Mouse (Mus musculus): Measurements from ENCODE around the gene Icam4. TPM values are rescaled to one million over a fixed set of nuclear protein-coding genes. Genes with fewer than 3 reads are reported as not detected.
"Not testable (repeated sequence)": the region's sequence is repeated elsewhere in the genome, so short reads cannot be mapped to it uniquely, and the experiment has no call there.

The Icam4 gene
- polyA plus RNA-seq, 1 experiment from 2014 or later: 5.6 TPM

DNA sequence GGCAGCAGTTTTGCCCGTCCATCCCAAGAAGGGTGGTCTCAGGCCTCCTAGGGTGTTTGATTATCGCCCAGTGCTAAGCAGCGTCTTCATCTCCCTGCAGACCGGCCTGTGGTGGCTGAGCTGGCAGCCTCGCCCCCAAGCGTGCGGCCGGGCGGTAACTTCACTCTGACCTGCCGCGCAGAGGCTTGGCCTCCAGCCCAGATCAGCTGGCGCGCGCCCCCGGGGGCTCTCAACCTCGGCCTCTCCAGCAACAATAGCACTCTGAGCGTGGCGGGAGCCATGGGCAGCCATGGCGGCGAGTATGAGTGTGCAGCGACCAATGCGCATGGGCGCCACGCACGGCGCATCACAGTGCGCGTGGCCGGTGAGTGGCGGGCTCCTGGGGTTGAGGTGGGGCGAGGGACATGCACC lies 8.3 kb downstream of the Icam4 start:
- Histone ChIP-seq H3K36me3 (replicated peaks; ENCODE audit: control insufficient read depth, insufficient read depth, low read depth, low read length) (no peaks in the 10 kb centered on the region), H3K4me1 (ENCODE audit: control insufficient read depth, insufficient read depth, low read length) (peaks cover 3% of the 10 kb centered on the region), H3K27me3 (ENCODE audit: control insufficient read depth, insufficient read depth, low read length) (peaks cover 72% of the 10 kb centered on the region), H3K4me3 (ENCODE audit: low read depth, low read length) (peak overlapping the region; percentile 35), H3K4me2 (ENCODE audit: low read depth, low read length) (peak overlapping the region; percentile 62), H3K27ac (replicated peaks; ENCODE audit: low read depth, low read length) (no peak overlapping the region), H3K9ac (replicated peaks; ENCODE audit: low read length) (peak overlapping the region; percentile 58), H3K9me3 (replicated peaks; ENCODE audit: control insufficient read depth, low read length) (no peaks in the 10 kb centered on the region)
- whole genome bisulfite sequencing: 1% methylated on average over 31 of the region's 31 CpGs
- DNase-seq (ENCODE audit: low spot score): peak; percentile 18
- no peak; the same call in 1 of the 2 replicates for ATAC-seq (replicated peaks; ENCODE audit: insufficient number of reproducible peaks, low FRiP score, low TSS enrichment, low read depth)

GRCm38 (mm10) chr9:21039779-21040178 lies 10.6 kb downstream of the Icam4 start:
- WGBS: 72% methylated on average over 3 of the region's 3 CpGs
- H3K4me1 ChIP-seq (ENCODE audit: control insufficient read depth, insufficient read depth, low read length): peaks cover 3% of the 10 kb centered on the region
- H3K4me2 ChIP-seq (ENCODE audit: low read depth, low read length): no peak overlapping the region
- no peaks in the 10 kb centered on the region for H3K36me3 ChIP-seq (replicated peaks; ENCODE audit: control insufficient read depth, insufficient read depth, low read depth, low read length)
- H3K9ac ChIP-seq (replicated peaks; ENCODE audit: low read length): no peak overlapping the region
- no peak overlapping the region for H3K4me3 ChIP-seq (ENCODE audit: low read depth, low read length)
- H3K27me3 ChIP-seq (ENCODE audit: control insufficient read depth, insufficient read depth, low read length): peaks cover 52% of the 10 kb centered on the region
- H3K27ac ChIP-seq (replicated peaks; ENCODE audit: low read depth, low read length): no peak overlapping the region
- DNase-seq (ENCODE audit: low spot score): no peak
- ATAC-seq (replicated peaks; ENCODE audit: insufficient number of reproducible peaks, low FRiP score, low TSS enrichment, low read depth): no peak
- no peaks in the 10 kb centered on the region for H3K9me3 ChIP-seq (replicated peaks; ENCODE audit: control insufficient read depth, low read length)

- Histone ChIP-seq H3K4me2 (ENCODE audit: low read depth, low read length) (no peak overlapping the region), H3K27ac (replicated peaks; ENCODE audit: low read depth, low read length) (no peak overlapping the region), H3K9ac (replicated peaks; ENCODE audit: low read length) (0 out of 2 replicates have a peak overlapping the region, but pooled peaks have one; percentile 25), H3K4me3 (ENCODE audit: low read depth, low read length) (no peak overlapping the region), H3K9me3 (replicated peaks; ENCODE audit: control insufficient read depth, low read length) (no peaks in the 10 kb centered on the region), H3K4me1 (ENCODE audit: control insufficient read depth, insufficient read depth, low read length) (peaks cover 3% of the 10 kb centered on the region), H3K27me3 (ENCODE audit: control insufficient read depth, insufficient read depth, low read length) (peaks cover 37% of the 10 kb centered on the region), H3K36me3 (replicated peaks; ENCODE audit: control insufficient read depth, insufficient read depth, low read depth, low read length) (no peaks in the 10 kb centered on the region)
- no peak for DNase-seq (ENCODE audit: low spot score)
- no peak for ATAC-seq (replicated peaks; ENCODE audit: insufficient number of reproducible peaks, low FRiP score, low TSS enrichment, low read depth)
- 39% methylated on average over 4 of the region's 4 CpGs for WGBS
These were observed 12.1 kb downstream of the Icam4 start for GRCm38 (mm10) chr9:21041308-21041707.

DNA sequence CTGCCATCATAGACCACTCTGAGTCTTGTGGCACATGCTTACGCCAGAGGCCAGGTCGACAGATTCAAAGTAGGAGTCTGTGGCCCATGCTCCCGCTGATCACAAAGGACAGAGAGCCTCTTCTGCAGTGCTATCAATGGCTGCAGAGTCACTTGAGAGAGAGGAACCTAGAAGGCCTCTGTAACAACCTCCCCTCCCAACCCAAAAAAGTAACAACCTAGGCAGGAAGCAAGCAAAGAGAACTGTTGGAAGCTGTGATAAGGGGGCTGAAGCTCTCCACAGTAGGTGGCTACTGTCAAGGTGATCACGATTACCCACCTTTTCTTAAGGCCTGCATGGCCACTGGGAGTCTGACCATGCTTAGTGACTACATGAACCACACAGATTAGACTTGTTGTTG lies 14.4 kb downstream of the Icam4 start:
- WGBS: 81% methylated on average over 4 of the region's 4 CpGs
- no peak overlapping the region for H3K4me2 ChIP-seq (ENCODE audit: low read depth, low read length)

DNA sequence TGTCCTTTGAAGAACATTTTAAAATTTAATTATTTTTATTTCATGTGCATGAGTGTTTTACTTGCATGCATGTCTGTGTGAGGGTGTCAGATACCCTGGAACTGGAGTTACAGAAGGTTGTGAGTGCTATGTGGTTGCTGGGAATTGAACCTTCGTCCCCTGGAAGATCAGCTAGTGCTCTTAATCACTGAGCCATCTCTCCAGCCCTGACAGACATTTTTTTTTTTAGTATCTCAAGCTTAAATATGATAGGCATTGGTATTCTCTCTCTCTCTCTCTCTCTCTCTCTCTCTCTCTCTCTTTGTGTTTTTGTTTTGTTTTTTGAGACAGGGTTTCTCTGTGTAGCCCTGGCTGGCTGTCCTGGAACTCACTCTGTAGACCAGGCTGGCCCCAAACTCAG lies 15.6 kb downstream of the Icam4 start:
- not testable (repeated sequence) for H3K9me3 ChIP-seq (replicated peaks; ENCODE audit: control insufficient read depth, low read length); H3K4me1 ChIP-seq (ENCODE audit: control insufficient read depth, insufficient read depth, low read length); H3K4me2 ChIP-seq (ENCODE audit: low read depth, low read length); H3K36me3 ChIP-seq (replicated peaks; ENCODE audit: control insufficient read depth, insufficient read depth, low read depth, low read length); H3K4me3 ChIP-seq (ENCODE audit: low read depth, low read length); H3K9ac ChIP-seq (replicated peaks; ENCODE audit: low read length); ATAC-seq (replicated peaks; ENCODE audit: insufficient number of reproducible peaks, low FRiP score, low TSS enrichment, low read depth); DNase-seq (ENCODE audit: low spot score); H3K27ac ChIP-seq (replicated peaks; ENCODE audit: low read depth, low read length); H3K27me3 ChIP-seq (ENCODE audit: control insufficient read depth, insufficient read depth, low read length)
- WGBS: 54% methylated on average over 1 of the region's 1 CpGs

More for the DNA sequence above, 14.4 kb downstream of the Icam4 start:
- no peak for ATAC-seq (replicated peaks; ENCODE audit: insufficient number of reproducible peaks, low FRiP score, low TSS enrichment, low read depth)
- H3K36me3 ChIP-seq (replicated peaks; ENCODE audit: control insufficient read depth, insufficient read depth, low read depth, low read length): no peaks in the 10 kb centered on the region
- H3K27me3 ChIP-seq (ENCODE audit: control insufficient read depth, insufficient read depth, low read length): peaks cover 14% of the 10 kb centered on the region
- DNase-seq (ENCODE audit: low spot score): no peak
- H3K4me1 ChIP-seq (ENCODE audit: control insufficient read depth, insufficient read depth, low read length): no peaks in the 10 kb centered on the region
- H3K9me3 ChIP-seq (replicated peaks; ENCODE audit: control insufficient read depth, low read length): no peaks in the 10 kb centered on the region
- no peak overlapping the region for H3K4me3 ChIP-seq (ENCODE audit: low read depth, low read length)
- no peak overlapping the region for H3K27ac ChIP-seq (replicated peaks; ENCODE audit: low read depth, low read length)
- no peak overlapping the region for H3K9ac ChIP-seq (replicated peaks; ENCODE audit: low read length)

DNA sequence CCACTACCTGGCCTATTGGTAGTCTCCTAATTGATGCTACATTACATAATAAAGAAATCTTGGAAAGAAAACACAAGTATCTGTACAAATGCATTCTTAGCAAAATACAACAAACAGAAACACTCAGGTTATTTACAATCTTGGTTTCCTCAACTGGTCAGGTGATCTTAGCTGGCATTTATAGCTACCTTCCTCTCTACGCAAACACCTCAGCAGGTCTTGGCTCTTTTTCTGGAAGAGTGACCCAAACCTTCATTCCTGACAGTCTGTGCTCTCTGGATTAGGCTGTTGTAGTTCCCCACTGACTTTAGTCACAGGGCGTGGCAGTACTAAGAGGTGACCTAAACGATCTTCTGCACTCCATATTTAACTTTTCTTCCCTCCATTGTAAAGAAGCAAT lies 16.1 kb downstream of the Icam4 start:
- ATAC-seq (replicated peaks; ENCODE audit: insufficient number of reproducible peaks, low FRiP score, low TSS enrichment, low read depth): no peak
- H3K9me3 ChIP-seq (replicated peaks; ENCODE audit: control insufficient read depth, low read length): no peaks in the 10 kb centered on the region
- no peak overlapping the region for H3K4me2 ChIP-seq (ENCODE audit: low read depth, low read length)
- H3K27ac ChIP-seq (replicated peaks; ENCODE audit: low read depth, low read length): no peak overlapping the region
- H3K9ac ChIP-seq (replicated peaks; ENCODE audit: low read length): no peak overlapping the region
- no peaks in the 10 kb centered on the region for H3K4me1 ChIP-seq (ENCODE audit: control insufficient read depth, insufficient read depth, low read length)
- no peaks in the 10 kb centered on the region for H3K27me3 ChIP-seq (ENCODE audit: control insufficient read depth, insufficient read depth, low read length)
- 84% methylated on average over 3 of the region's 3 CpGs for WGBS
- DNase-seq (ENCODE audit: low spot score): no peak
- H3K36me3 ChIP-seq (replicated peaks; ENCODE audit: control insufficient read depth, insufficient read depth, low read depth, low read length): no peaks in the 10 kb centered on the region
- no peak overlapping the region for H3K4me3 ChIP-seq (ENCODE audit: low read depth, low read length)

- 66% methylated on average over 10 of the region's 10 CpGs for WGBS
- Histone ChIP-seq H3K4me1 (ENCODE audit: control insufficient read depth, insufficient read depth, low read length) (no peaks in the 10 kb centered on the region), H3K27ac (replicated peaks; ENCODE audit: low read depth, low read length) (no peak overlapping the region), H3K27me3 (ENCODE audit: control insufficient read depth, insufficient read depth, low read length) (no peaks in the 10 kb centered on the region), H3K9ac (replicated peaks; ENCODE audit: low read length) (no peak overlapping the region), H3K4me2 (ENCODE audit: low read depth, low read length) (no peak overlapping the region), H3K4me3 (ENCODE audit: low read depth, low read length) (no peak overlapping the region), H3K36me3 (replicated peaks; ENCODE audit: control insufficient read depth, insufficient read depth, low read depth, low read length) (no peaks in the 10 kb centered on the region), H3K9me3 (replicated peaks; ENCODE audit: control insufficient read depth, low read length) (no peaks in the 10 kb centered on the region)
- ATAC-seq (replicated peaks; ENCODE audit: insufficient number of reproducible peaks, low FRiP score, low TSS enrichment, low read depth): no peak
- DNase-seq (ENCODE audit: low spot score): no peak
These were observed 22.4 kb downstream of the Icam4 start for GRCm38 (mm10) chr9:21051578-21051977.

DNA sequence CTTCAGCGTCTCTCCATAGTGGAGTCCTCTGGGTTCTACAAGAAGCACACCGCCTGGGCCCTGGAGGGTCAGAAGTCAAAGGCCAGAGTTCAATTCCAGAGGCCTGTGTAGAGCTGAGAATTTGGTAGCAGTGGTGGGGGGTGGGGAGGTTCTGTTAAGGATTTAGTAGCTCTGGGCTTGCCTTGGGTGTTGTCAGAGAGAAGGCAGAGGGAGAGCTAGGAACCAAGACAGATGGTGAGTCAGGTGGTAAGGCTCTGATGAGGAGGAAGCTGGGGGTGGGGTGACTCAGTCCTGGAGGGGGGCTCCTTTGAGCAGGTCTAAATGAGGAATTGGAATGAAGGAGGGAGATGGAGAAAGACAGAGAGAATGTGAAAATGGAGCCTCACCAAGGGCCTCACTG lies 33.8 kb downstream of the Icam4 start:
- no peaks in the 10 kb centered on the region; the same call in none of the 2 replicates for H3K36me3 ChIP-seq (replicated peaks; ENCODE audit: control insufficient read depth, insufficient read depth, low read depth, low read length)
- ATAC-seq (replicated peaks; ENCODE audit: insufficient number of reproducible peaks, low FRiP score, low TSS enrichment, low read depth): no peak
- no peak overlapping the region for H3K4me2 ChIP-seq (ENCODE audit: low read depth, low read length)
- H3K9me3 ChIP-seq (replicated peaks; ENCODE audit: control insufficient read depth, low read length): no peaks in the 10 kb centered on the region
- no peak for DNase-seq (ENCODE audit: low spot score)
- no peak overlapping the region for H3K4me3 ChIP-seq (ENCODE audit: low read depth, low read length)
- WGBS: 77% methylated on average over 2 of the region's 2 CpGs
- no peak overlapping the region for H3K27ac ChIP-seq (replicated peaks; ENCODE audit: low read depth, low read length)
- no peaks in the 10 kb centered on the region for H3K27me3 ChIP-seq (ENCODE audit: control insufficient read depth, insufficient read depth, low read length)
- no peak overlapping the region for H3K9ac ChIP-seq (replicated peaks; ENCODE audit: low read length)
- no peaks in the 10 kb centered on the region for H3K4me1 ChIP-seq (ENCODE audit: control insufficient read depth, insufficient read depth, low read length)

All from embryonic facial prominence, embryonic 11.5 days (tissue).